ENCODE assay signal across 8 mouse cellular contexts in genomic region chr7:24315726-24316566, GRCm38 (mm10). TPM values are rescaled to one million over a fixed set of nuclear protein-coding genes. Genes with fewer than 3 reads are reported as not detected.
DNase-seq lines count a peak whose midpoint lies in the region; ATAC-seq and TF ChIP-seq lines count a peak whose summit lies in the region.

No protein-coding gene starts in this region.

- no peak for DNase-seq in heart, adult 11 months
- no peak for DNase-seq in forebrain, postnatal 0 days
- DNase-seq in kidney, postnatal 4 days = peak; percentile 8 to 26
- DNase-seq in frontal cortex, postnatal 14 days (ENCODE audit: low spot score in 2 of 2) = no peak
- no peak for DNase-seq in left cerebral cortex, adult 8-10 months (ENCODE audit: low spot score in 2 of 2)

- H3K4me1 ChIP-seq in heart, embryonic 16.5 days (ENCODE audit: control insufficient read depth, insufficient read depth, low read length) = peaks cover 5% of the 10 kb centered on the region; the same call in 1 of the 2 replicates
- peaks cover 8% of the 10 kb centered on the region for H3K4me1 ChIP-seq in bone marrow macrophage, adult 2 months (ENCODE audit: control insufficient read depth, insufficient read depth, low read length)
- 0 out of 2 replicates have a peak, but pooled peaks cover 4% of the 10 kb centered on the region for H3K4me1 ChIP-seq in forebrain, postnatal 0 days (ENCODE audit: insufficient read depth)
- peaks cover 5% of the 10 kb centered on the region for H3K4me1 ChIP-seq in neural tube, embryonic 14.5 days (ENCODE audit: control insufficient read depth, insufficient read depth, low read length)

- peak overlapping the region; percentile 87 for H3K9ac ChIP-seq in heart, embryonic 16.5 days (ENCODE audit: low read length)
- peak overlapping the region; percentile 76 for H3K9ac ChIP-seq in forebrain, postnatal 0 days
- peak overlapping the region; percentile 75 for H3K9ac ChIP-seq in neural tube, embryonic 14.5 days (replicated peaks; ENCODE audit: low read depth, low read length)

- no peak for TF ChIP-seq POLR2A in bone marrow macrophage, adult 2 months (IDR thresholded peaks at IDR 0.05; ENCODE audit: borderline replicate concordance, low read depth, low read length)

- H3K9me3 ChIP-seq in heart, embryonic 16.5 days (replicated peaks; ENCODE audit: control insufficient read depth, low read length) = no peaks in the 10 kb centered on the region
- H3K9me3 ChIP-seq in forebrain, postnatal 0 days (ENCODE audit: low read length) = no peaks in the 10 kb centered on the region
- no peaks in the 10 kb centered on the region for H3K9me3 ChIP-seq in neural tube, embryonic 14.5 days (ENCODE audit: control insufficient read depth, low read length)

- 0 out of 2 replicates have a peak, but pooled peaks have one; percentile 1 for ATAC-seq in heart, embryonic 16.5 days (replicated peaks; ENCODE audit: extremely low read depth, insufficient read depth, low FRiP score)
- peak; percentile 76 for ATAC-seq in forebrain, postnatal 0 days
- ATAC-seq in neural tube, embryonic 14.5 days (ENCODE audit: low read depth) = no peak

- no peak for TF ChIP-seq CTCF in bone marrow macrophage, adult 2 months (IDR thresholded peaks at IDR 0.05; ENCODE audit: low read depth, low read length)
- TF ChIP-seq CTCF in forebrain, postnatal 0 days (IDR thresholded peaks at IDR 0.05; ENCODE audit: low read depth) = no peak

- no peaks in the 10 kb centered on the region for H3K27me3 ChIP-seq in heart, embryonic 16.5 days (ENCODE audit: control insufficient read depth, insufficient read depth, low read length)
- no peaks in the 10 kb centered on the region for H3K27me3 ChIP-seq in forebrain, postnatal 0 days (ENCODE audit: insufficient read depth, low read length)
- H3K27me3 ChIP-seq in neural tube, embryonic 14.5 days (ENCODE audit: control insufficient read depth, insufficient read depth, low read length) = no peaks in the 10 kb centered on the region

- H3K36me3 ChIP-seq in heart, embryonic 16.5 days (ENCODE audit: control insufficient read depth, insufficient read depth) = no peaks in the 10 kb centered on the region; the same call in 1 of the 2 replicates
- H3K36me3 ChIP-seq in forebrain, postnatal 0 days (ENCODE audit: insufficient read depth) = peaks cover 20% of the 10 kb centered on the region
- H3K36me3 ChIP-seq in neural tube, embryonic 14.5 days (ENCODE audit: control insufficient read depth, insufficient read depth, low read length) = peaks cover 7% of the 10 kb centered on the region

- H3K4me2 ChIP-seq in heart, embryonic 16.5 days (ENCODE audit: low read depth, low read length) = peak overlapping the region; percentile 94
- peak overlapping the region; percentile 67 for H3K4me2 ChIP-seq in forebrain, postnatal 0 days (ENCODE audit: low read depth)
- H3K4me2 ChIP-seq in neural tube, embryonic 14.5 days (ENCODE audit: low read depth, low read length) = peak overlapping the region; percentile 79

- 0 out of 2 replicates have a peak overlapping the region, but pooled peaks have one; percentile 20 for H3K27ac ChIP-seq in heart, embryonic 16.5 days (ENCODE audit: low read length)
- H3K27ac ChIP-seq in bone marrow macrophage, adult 2 months (ENCODE audit: insufficient read depth, low read depth, low read length) = no peak overlapping the region
- peak overlapping the region; percentile 89 for H3K27ac ChIP-seq in forebrain, postnatal 0 days (ENCODE audit: low read depth, low read length)
- H3K27ac ChIP-seq in neural tube, embryonic 14.5 days (ENCODE audit: low read depth, low read length) = peak overlapping the region; percentile 75

- WGBS in heart, embryonic 16.5 days = 28% methylated on average over 29 of the region's 29 CpGs
- WGBS in forebrain, postnatal 0 days = 27% methylated on average over 29 of the region's 29 CpGs
- WGBS in neural tube, embryonic 14.5 days = 31% methylated on average over 29 of the region's 29 CpGs

- H3K4me3 ChIP-seq in heart, embryonic 16.5 days (ENCODE audit: low read length) = peak overlapping the region; percentile 79
- H3K4me3 ChIP-seq in bone marrow macrophage, adult 2 months (ENCODE audit: insufficient read depth, low read length) = peak overlapping the region; percentile 77
- H3K4me3 ChIP-seq in forebrain, postnatal 0 days (ENCODE audit: low read depth, low read length) = peak overlapping the region; percentile 53
- peak overlapping the region; percentile 59 for H3K4me3 ChIP-seq in neural tube, embryonic 14.5 days (ENCODE audit: low read depth, low read length)

RNA-seq across cellular contexts. Expression of gene Zfp94, which starts 0.5 kb away (rescaled TPM):
- polyA plus RNA-seq in heart, embryonic 16.5 days (2015; fragmentation: Nextera tagmentation; extraction: Ambion mirVana) = 5.1 and 5.2 TPM in 2 replicates
- 3.5 and 5.3 TPM in 2 replicates for polyA plus RNA-seq in bone marrow macrophage, adult 2 months (2012; ENCODE audit: insufficient read depth, insufficient read length, missing spikeins)
- total RNA-seq in forebrain, postnatal 0 days (2014; rRNA removed) = 15.8 and 16.9 TPM in 2 replicates
- 19.3 and 21.2 TPM in 2 replicates for polyA plus RNA-seq in forebrain, postnatal 0 days (2015; fragmentation: Nextera tagmentation; extraction: Ambion mirVana)
- polyA plus RNA-seq in neural tube, embryonic 14.5 days (2014; fragmentation: Nextera tagmentation; extraction: Ambion mirVana) = 19.2 and 24.2 TPM in 2 replicates
- total RNA-seq in left cerebral cortex, adult 8-10 months (2022) = 10 to 100 TPM; 14.2 to 16.4 (median 15.7) TPM

RNA-seq across cellular contexts. Expression of gene Zfp61, which starts 14.9 kb away (rescaled TPM):
- polyA plus RNA-seq in heart, embryonic 16.5 days (2015; fragmentation: Nextera tagmentation; extraction: Ambion mirVana) = 16.6 and 16.8 TPM in 2 replicates
- polyA plus RNA-seq in bone marrow macrophage, adult 2 months (2012; ENCODE audit: insufficient read depth, insufficient read length, missing spikeins) = 10.0 and 11.3 TPM in 2 replicates
- total RNA-seq in forebrain, postnatal 0 days (2014; rRNA removed) = 32.9 and 34.8 TPM in 2 replicates
- polyA plus RNA-seq in forebrain, postnatal 0 days (2015; fragmentation: Nextera tagmentation; extraction: Ambion mirVana) = 24.5 and 30.8 TPM in 2 replicates
- polyA plus RNA-seq in neural tube, embryonic 14.5 days (2014; fragmentation: Nextera tagmentation; extraction: Ambion mirVana) = 37.3 and 39.6 TPM in 2 replicates
- 10 to 100 TPM; 19.0 to 24.4 (median 21.5) TPM for total RNA-seq in left cerebral cortex, adult 8-10 months (2022)

RNA-seq across cellular contexts. Expression of gene Tescl, which starts 17.8 kb away (rescaled TPM):
- 0.17 and 0.30 TPM in 2 replicates for polyA plus RNA-seq in heart, embryonic 16.5 days (2015; fragmentation: Nextera tagmentation; extraction: Ambion mirVana)
- polyA plus RNA-seq in bone marrow macrophage, adult 2 months (2012; ENCODE audit: insufficient read depth, insufficient read length, missing spikeins) = not detected in 2 replicates
- not detected in 2 replicates for total RNA-seq in forebrain, postnatal 0 days (2014; rRNA removed)
- polyA plus RNA-seq in forebrain, postnatal 0 days (2015; fragmentation: Nextera tagmentation; extraction: Ambion mirVana) = not detected in 2 replicates
- 0.32 and 0.99 TPM in 2 replicates for polyA plus RNA-seq in neural tube, embryonic 14.5 days (2014; fragmentation: Nextera tagmentation; extraction: Ambion mirVana)
- not detected for total RNA-seq in left cerebral cortex, adult 8-10 months (2022)

RNA-seq across cellular contexts. Expression of gene Lypd5, which starts 33.0 kb away (rescaled TPM):
- polyA plus RNA-seq in heart, embryonic 16.5 days (2015; fragmentation: Nextera tagmentation; extraction: Ambion mirVana) = not detected in 2 replicates
- not detected in 2 replicates for polyA plus RNA-seq in bone marrow macrophage, adult 2 months (2012; ENCODE audit: insufficient read depth, insufficient read length, missing spikeins)
- not detected in 2 replicates for total RNA-seq in forebrain, postnatal 0 days (2014; rRNA removed)
- not detected in 2 replicates for polyA plus RNA-seq in forebrain, postnatal 0 days (2015; fragmentation: Nextera tagmentation; extraction: Ambion mirVana)
- not detected in 2 replicates for polyA plus RNA-seq in neural tube, embryonic 14.5 days (2014; fragmentation: Nextera tagmentation; extraction: Ambion mirVana)
- total RNA-seq in left cerebral cortex, adult 8-10 months (2022) = not detected

RNA-seq across cellular contexts. Expression of gene Zfp93, which starts 45.7 kb away (rescaled TPM):
- 5.8 and 6.7 TPM in 2 replicates for polyA plus RNA-seq in heart, embryonic 16.5 days (2015; fragmentation: Nextera tagmentation; extraction: Ambion mirVana)
- 1.1 and 1.2 TPM in 2 replicates for polyA plus RNA-seq in bone marrow macrophage, adult 2 months (2012; ENCODE audit: insufficient read depth, insufficient read length, missing spikeins)
- 9.7 and 13.2 TPM in 2 replicates for total RNA-seq in forebrain, postnatal 0 days (2014; rRNA removed)
- 2.0 and 2.4 TPM in 2 replicates for polyA plus RNA-seq in forebrain, postnatal 0 days (2015; fragmentation: Nextera tagmentation; extraction: Ambion mirVana)
- polyA plus RNA-seq in neural tube, embryonic 14.5 days (2014; fragmentation: Nextera tagmentation; extraction: Ambion mirVana) = 6.4 and 8.9 TPM in 2 replicates
- total RNA-seq in left cerebral cortex, adult 8-10 months (2022) = 10 to 100 TPM; 12.3 to 15.8 (median 13.6) TPM

Comparison
In these comparisons a context has a peak if more than half of its experiments do, and no peak if none do; other contexts are left out.
1. DNase-seq: peak in kidney, postnatal 4 days (2 of 2); none in heart, adult 11 months (single experiment), forebrain, postnatal 0 days (single experiment), frontal cortex, postnatal 14 days (0 of 2) and left cerebral cortex, adult 8-10 months (0 of 2).
2. Peak in every context shown above with its lines, with median percentiles within 50 percentile points of each other: H3K4me2 ChIP-seq, H3K4me3 ChIP-seq and H3K9ac ChIP-seq.